Mouse (Mus musculus): ENCODE results near the gene Hoxc5. TPM values are rescaled to one million over a fixed set of nuclear protein-coding genes. Genes with fewer than 3 reads are reported as not detected.

The Hoxc5 gene
- total RNA-seq, 2 experiments from 2014 or later = not detected

DNA sequence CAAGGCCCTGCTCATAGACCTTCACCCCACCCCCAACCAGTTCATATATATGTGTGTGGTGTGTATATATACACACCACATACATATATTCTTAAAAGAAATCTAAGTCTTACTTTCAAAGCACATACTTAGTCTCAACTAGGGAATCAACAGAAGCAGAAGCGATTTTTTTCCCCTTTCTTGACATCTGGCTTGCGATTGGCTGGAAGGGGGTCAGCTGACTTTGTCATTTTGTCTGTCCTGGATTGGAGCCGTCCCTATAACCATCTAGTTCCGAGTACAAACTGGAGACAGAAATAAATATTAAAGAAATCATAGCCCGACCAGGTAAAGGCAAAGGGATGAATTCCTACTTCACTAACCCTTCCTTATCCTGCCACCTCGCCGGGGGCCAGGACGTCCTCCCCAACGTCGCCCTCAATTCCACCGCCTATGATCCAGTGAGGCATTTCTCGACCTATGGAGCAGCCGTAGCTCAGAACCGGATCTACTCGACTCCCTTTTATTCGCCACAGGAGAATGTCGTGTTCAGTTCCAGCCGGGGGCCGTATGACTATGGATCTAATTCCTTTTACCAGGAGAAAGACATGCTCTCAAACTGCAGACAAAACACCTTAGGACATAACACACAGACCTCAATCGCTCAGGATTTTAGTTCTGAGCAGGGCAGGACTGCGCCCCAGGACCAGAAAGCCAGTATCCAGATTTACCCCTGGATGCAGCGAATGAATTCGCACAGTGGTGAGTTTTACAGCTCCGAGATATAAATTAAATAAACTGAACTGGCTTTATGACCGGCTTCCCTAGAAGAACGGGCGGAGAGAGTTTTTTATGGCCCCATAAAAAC, 42.2 kb downstream of the Hoxc5 start:
- intact Hi-C loops (cut with DNase I) = loop anchor here (5.0 kb wide), 1 partner anchor 123 kb away; no protein-coding TSS in a partner anchor

DNA sequence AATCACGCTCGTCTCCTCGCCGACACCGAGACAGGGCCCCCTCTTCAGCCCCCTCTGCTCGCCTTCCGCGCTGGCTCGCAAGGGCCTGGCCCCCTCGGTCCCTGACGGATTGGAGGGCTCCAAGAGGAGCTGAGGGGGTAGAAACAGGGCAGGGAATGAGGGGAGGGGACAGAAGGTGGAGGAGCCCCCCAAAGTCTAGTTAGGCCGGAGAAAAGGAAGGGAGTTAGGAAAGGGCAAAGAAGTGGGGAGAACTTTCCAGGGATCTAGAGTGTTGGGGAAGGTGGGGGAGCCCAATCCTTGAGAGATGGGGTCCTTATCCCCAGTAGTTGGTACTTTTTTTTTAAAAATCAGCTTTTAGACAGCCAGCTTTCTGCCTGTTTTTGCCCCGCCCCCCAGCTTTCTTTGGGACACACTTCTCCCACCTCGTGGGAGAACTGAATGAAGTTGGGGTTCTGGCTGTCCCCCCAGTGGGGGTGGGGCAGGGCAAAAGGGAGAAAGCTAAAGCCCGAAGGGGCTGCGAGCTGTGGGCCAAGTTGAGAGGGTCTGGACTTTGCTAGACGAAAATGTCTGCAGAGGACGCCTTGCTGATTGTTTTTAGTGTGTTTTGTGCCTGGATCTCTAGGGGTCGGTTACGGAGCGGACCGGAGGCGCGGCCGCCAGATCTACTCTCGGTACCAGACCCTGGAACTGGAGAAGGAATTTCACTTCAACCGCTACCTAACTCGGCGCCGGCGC, 43.0 kb downstream of the Hoxc5 start:
- no peak for DNase-seq
- intact Hi-C loops (cut with DNase I) = loop anchor here (5.0 kb wide), 1 partner anchor 122 kb away; no protein-coding TSS in a partner anchor

More for the DNA sequence above, 42.2 kb downstream of the Hoxc5 start:
- no peak for DNase-seq

DNA sequence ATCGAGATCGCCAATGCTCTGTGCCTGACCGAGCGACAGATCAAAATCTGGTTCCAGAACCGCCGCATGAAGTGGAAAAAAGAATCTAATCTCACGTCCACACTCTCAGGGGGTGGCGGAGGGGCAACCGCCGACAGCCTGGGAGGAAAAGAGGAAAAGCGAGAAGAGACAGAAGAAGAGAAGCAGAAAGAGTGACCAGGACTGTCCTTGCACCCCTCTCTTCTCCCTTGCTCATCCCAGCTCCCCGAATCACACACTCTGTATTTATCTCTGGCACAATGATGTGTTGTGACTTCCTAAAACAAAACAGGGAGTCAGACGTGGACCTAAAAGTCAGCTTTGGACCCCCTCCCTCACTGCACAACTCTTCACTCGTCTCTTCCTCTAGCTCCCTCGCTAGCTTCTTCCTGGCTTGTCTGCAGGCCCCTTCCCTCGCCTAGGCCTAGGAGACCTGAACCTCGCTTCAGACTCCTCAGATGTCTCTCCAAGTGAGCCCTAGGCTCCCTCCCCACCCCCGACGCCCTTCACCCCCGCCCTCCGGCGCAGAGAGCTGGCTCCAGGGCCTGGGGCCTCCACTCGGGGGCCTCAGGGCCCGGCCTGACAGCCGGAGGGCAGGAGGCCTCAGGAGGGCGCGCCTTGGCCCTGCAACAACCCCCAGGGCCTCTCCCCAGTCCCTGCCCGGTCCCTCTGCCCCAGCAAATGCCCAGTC, 43.8 kb downstream of the Hoxc5 start:
- no peak for DNase-seq
- intact Hi-C loops (cut with DNase I) = loop anchor here (5.0 kb wide), 1 partner anchor 121 kb away; no protein-coding TSS in a partner anchor

DNA sequence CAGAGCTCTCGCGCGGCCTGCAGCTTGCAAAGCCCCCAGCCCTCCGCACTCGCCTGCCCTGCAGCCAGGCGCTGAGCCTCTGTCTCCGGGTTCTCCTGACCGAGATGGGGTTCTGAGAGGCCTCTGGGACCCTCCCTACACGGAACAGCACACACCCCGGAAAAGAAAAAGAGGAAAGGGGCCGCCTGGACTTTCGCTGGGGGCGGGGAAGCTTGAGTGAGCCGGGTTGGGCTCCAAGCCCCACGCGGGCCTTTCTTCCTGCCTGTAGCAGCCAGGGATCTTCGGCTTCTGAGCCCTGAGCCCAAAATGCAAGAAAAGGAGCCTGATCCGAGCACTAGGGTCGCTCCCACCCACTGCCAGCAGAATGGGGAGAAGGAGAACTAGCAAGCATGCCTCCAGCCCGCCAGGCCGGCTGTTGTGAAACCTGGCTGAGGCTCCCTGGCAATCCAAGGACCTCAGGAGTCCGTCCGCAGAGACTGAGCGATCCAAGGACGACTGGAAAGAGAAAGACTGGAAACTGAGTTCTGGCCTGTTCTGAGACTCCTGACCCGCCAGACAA, 44.8 kb downstream of the Hoxc5 start:
- intact Hi-C loops (cut with DNase I) = loop anchor here (2.0 to 5.0 kb wide), 2 partner anchors 120 to 153 kb away; no protein-coding TSS in a partner anchor

DNA sequence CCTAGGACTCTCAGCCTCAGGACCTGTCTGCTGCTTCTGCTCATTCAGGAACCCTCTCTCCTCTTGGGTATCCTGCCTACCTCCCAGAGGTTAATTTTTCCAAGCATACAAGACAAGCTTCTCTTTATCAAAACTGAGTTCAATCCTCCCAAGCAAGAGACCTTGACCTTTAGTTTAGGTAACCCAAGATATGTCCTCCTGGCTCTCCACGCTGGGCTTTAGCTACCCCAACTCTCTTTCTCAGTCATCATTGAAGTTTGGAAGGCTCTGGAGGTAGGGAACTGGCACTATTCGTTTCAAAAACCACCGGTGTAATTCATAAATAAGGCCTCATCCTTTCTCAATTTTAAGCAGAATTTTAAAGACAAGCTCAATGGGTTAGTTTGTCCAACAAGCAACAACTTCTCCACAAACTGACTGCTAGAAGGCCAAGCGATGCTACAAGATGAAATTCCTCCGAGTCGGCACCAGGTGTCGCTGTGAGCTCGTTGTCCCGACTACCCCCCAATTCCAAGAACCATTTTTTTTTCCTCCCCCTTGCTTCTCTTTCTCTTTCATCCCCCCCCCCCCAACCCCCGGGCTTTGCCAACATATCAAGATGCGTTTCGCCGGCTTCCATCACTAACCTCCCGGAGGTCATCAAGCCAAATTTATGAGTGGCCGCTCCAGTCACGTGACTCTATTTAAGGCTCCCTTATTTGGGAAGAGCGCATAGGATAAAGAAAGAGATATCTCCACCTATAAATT, 46.2 kb downstream of the Hoxc5 start:
- intact Hi-C loops (cut with DNase I) = loop anchor here (2.0 to 5.0 kb wide), 2 partner anchors 119 to 151 kb away; no protein-coding TSS in a partner anchor
- peak; percentile 61 to 65 for DNase-seq

More for the DNA sequence above, 44.8 kb downstream of the Hoxc5 start:
- DNase-seq = no peak

DNA sequence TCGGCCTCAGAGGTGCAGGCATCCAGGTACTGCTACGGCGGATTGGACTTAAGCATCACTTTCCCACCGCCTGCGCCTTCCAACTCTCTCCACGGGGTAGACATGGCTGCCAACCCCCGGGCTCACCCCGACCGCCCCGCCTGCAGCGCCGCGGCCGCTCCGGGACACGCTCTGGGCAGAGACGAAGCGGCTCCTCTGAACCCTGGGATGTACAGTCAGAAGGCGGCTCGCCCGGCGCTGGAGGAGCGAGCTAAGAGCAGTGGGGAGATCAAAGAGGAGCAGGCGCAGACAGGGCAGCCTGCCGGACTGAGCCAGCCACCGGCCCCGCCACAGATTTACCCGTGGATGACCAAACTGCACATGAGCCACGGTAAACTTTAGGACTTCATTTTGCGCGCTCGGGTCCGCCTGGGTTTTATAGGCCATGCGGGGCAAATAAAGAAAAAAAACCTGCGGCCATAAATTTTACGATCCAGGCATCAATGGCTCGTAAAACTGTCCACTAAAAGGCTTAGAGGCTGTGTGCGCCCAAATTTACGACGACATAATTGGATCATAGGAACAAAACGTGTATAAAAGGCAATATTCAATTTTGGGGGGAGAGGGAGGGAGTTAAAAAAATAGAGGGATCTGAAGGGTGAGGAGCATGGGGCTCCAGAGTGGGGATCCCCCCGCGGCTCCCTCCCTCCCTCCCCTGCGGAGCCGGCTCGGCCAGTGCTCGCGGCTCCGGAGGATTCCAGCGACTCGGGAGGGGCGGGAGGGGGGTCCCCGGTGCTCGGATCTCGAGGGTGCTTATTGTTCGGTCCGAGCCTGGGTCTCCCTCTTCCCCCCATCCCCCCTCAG, 47.1 kb downstream of the Hoxc5 start:
- DNase-seq = no peak
- intact Hi-C loops (cut with DNase I) = loop anchor here (5.0 kb wide), 1 partner anchor 118 kb away; no protein-coding TSS in a partner anchor

DNA sequence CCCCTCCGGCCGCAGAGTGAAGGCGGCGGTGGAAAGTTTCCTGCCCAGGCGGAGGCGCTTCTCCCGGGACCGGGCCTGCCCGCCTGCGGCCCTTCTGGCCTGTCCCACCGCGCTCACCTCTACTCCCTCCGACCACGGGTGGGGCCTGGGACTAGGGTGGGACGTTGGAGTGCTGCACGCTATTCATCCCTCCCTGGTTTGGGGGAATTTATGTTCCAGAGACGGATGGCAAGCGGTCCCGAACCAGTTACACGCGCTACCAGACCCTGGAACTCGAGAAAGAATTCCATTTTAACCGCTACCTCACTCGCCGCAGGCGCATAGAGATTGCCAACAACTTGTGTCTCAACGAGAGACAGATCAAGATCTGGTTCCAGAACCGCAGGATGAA, 47.8 kb downstream of the Hoxc5 start:
- no peak for DNase-seq
- intact Hi-C loops (cut with DNase I) = no loop called here

DNA sequence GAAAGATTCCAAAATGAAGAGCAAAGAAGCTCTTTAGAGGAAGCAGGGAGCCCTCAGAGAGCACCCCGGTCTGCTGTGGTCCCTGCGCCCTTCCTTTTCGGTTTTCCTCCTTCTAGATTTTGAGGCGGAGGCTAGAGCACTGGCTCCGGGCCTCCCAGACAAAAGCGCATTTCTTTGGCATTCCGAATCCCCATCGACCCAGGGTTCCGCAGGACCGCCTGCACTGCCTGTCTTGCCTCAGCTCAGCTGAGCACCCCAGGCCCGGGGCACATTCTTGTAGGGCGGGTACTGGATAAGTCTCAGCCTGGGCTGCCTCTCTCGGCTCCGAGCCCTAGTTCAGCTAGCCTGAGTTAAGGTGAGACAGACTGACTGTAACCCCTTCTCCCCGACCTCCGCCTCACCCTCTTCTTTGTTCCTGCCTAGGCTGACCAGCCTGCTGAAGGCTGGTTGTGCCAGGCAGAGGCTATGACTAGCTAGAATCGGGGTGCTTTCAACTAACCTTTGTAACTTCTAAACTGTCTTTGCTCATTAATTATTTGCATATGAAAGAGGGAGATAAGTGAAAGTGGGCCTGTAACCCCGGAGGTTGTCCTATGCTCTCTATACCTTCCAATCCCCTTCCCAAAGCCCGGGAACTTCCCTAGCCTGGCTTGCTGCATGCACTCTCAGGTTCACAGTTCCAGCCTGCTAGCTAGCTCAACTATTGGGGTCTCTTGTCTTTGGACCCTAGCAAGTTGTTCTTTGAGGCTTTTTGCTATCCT, 48.3 kb downstream of the Hoxc5 start:
- DNase-seq = no peak
- intact Hi-C loops (cut with DNase I) = no loop called here

DNA sequence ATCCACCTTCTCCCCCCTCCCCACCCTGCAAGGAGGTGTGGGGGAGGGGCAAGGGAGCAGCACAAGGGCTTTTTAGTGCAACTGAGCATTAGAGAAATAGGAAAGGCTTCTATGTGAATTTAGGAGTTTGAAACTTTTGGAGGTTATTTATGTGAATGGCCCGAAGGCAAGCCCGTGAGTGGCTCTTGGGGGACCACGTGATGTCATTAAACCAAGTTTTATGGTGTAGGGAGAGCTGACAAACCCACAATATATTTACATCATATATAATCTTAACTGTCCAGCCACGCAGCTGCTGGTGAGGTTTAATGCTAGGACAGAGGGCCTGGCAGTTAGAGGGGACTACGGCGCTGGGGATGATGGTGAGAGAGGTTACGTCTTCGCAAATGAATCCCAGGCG, 51.4 kb downstream of the Hoxc5 start, which contains the start of gene Hoxc4:
Gene Hoxc4 (plus strand): TSS at position 299 of the 400 bp plus-strand sequence.
- DNase-seq = no peak
- intact Hi-C loops (cut with DNase I) = no loop called here

DNA sequence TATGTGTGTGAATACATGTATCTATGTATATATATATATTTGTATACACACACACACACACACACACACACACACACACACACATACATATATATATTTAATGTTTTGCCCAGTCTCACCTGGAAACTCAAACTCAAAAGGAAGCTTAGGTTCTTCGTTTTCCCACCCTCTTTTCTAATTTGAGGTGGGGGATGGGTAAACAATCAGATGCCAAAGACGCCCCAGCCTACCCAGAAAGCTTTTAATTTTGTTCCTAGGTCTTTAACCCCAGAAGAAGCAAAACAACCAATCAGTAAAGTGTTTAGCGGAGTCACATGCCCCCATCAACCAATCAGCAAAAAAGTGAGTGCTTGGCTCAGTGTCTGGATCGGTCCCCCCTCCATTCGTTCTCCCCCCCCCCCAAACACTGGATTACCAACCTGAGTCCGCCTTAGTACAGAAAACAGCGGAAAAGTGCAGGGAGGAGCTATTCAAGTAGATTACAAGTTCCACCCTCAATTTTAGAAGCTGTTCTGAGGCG, 53.7 kb downstream of the Hoxc5 start:
- no peak for DNase-seq
- intact Hi-C loops (cut with DNase I) = no loop called here

DNA sequence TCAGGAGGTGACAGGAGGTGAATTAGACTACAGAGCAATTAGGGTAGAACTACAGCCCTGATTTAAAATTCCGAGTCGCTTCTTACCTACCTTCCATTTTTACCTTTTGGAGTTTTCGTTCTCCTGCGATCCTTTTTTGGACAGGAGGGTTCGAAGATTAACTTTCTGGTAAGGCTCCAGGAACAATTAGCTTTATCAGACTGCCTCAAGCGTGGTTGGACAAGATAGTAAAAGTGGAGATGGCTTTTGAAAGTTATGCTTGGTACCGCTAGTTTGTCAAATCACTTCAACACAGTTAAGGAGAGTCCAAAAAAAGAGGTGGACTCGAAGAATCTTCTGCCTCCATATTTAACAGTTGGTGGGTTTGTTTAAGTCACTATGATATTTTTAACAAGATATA, 54.3 kb downstream of the Hoxc5 start:
- intact Hi-C loops (cut with DNase I) = no loop called here
- DNase-seq = no peak

DNA sequence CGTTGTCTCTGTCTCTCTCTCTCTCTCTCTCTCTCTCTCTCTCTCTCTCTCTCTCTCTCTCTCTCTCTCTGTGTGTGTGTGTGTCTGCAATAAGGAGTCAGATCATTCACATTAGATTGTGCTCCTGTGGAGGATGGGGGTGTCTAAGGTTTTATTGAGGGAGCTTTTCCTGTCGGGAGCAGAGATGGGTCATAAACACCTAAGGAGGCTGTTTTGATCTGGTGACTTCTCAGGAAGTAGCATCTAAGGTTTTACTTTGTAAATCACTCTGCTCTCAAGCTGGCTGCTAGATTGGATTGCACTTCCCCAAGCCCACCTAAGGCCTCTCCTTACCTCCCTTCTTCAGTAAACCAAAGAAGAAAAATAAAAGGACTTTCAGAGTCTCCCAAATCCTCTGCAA, 56.9 kb downstream of the Hoxc5 start:
- DNase-seq = no peak
- intact Hi-C loops (cut with DNase I) = no loop called here

DNA sequence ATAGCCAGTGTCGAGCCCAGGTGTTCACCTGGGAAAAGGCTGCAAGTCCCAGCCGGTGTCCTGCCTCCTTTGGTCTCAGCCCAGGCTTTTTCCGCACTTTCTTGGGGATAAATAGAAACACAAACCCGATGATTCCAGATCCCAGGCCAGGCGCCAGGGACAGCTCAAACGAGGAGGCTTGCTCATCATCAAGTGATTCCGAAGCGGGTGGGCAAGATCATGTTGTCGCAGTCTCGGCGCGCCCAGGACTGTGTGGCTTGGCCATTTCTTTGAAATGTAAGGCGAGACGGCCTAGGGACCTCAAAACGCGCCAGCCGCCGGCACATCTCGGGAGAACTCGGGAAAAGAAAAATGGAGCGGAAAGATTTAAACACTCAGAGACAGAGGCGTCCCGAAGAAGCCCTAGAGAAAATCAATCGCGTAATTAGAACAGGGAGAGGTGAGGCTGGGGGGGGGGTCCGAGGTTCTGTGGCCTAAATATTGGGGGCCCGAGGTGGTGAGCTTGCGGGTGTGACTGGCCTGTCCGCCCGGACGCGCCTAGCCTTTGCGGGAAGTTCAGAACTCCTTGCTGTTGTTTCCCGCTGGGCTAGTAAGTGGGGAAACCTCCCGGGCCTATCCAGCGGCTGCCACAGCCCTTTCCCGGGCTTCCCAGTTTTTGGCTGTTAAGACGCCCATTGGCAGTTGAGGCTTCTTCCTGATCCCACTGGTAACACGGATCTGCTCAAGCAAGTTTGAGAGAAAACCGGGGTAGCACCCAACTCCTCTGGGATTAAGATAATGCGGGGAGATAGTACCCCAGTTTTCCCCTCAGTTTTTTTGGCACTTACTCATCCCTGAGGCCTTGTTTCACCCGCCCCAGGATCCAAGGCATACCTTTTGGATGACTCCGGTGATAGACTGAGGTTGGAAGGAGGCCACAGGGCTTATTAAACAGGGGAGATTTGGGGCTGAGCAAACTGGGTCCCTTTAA, 60.3 kb downstream of the Hoxc5 start:
- no peak for DNase-seq
- intact Hi-C loops (cut with DNase I) = no loop called here

DNA sequence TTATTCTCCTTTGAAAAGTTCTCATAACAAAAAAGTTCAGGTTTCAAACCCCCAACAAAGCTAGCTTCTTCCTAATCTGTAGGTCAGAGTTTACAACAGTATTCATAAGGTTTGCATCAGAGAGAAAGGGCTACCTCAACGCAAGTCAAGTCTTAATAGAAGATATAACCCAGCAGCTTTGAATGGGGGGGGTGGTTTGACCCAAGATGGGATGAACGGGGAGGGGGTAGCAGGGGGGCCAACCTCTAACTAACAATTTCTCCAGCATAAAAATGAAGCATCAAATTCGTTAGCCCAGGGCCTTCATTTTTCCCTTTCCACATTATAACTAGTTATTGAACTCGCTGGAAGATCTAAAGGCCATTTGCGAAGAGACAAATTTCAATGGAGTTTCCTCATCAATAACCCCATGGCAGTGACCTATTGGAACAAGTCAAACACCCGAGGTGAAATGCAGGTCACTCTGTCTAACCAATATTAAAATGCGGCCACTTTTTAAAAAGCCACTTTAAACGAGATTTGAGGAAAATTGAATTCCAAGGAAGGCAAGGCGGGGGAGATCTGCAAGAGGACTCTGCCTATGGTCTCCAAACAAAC, 61.8 kb downstream of the Hoxc5 start:
- DNase-seq = no peak
- intact Hi-C loops (cut with DNase I) = no loop called here

DNA sequence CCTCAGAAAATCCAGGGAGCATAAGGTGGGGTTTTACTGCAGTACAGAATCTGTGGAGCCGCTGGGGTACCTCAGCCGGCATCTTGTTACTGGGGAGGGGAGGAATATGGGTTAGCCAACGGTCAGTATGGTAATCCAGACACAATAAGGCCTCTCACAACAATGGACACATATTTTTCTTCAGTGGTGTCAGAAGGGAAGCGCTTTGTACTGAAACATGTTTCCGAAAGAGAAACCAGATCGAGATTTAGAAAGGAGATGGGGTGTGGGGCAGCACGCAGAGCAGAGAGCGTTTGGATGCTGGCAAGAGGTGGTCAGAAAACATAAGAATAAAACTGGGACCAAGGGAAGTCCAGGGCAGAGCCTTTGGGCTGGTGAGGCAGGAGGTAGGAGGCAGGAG, 62.9 kb downstream of the Hoxc5 start:
- no peak for DNase-seq
- intact Hi-C loops (cut with DNase I) = no loop called here

DNA sequence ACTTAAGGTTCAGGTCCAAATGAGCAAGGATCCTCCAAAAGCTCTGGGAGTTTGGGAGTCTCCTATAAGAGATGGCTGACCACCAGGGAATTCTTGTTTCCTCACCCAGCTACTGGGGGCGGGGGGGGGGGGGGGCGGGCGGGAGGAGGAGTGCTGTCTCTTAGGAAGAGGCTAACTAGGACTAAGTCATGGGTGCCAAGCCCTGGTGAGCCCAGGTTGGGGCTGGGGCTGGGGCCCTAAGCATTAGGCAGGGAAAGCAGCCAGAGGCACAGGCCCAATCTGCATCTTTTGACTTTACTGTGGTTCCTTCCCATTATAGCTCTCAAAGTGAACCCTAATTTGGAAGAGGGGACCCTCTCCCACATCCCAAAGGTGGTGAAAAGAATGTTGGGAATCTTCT, 64.9 kb downstream of the Hoxc5 start:
- no peak for DNase-seq
- intact Hi-C loops (cut with DNase I) = no loop called here
